Mouse (Mus musculus) frontal cortex, postnatal 10 days (tissue): ENCODE results near the gene Rps6ka4.

Experiments used
- DNase-seq, 2 experiments: peaks; one replicate each; pipeline ENCODE4 v3.0.0; 2022; ENCODE audit warnings: low spot score in 2 of 2, mixed read lengths in 1 of 2

Gene Rps6ka4

DNA sequence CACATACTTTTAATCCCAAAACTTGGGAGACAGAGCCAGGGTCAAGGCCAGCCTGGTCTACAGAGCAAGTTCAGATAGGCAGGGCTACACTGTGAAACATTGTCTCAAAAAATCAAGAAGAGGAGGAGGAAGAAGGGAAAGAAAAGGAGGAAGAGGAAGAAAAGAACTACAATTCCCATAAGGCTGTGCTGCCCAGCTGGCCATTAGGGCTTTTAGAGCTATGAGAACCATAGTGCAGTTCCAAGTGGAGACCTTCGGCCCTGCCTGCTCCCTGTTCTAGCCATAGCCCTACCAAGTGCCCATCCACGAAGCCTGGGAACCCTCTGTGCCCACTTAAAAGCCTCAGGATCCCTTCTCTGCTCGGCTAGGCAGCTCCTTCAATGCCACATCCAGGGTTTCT, 11.1 kb upstream of the Rps6ka4 start:
- DNase-seq: no peak

- DNase-seq: no peak
Measured at GRCm38 (mm10) chr19:6849506-6850068, 9.2 kb upstream of the Rps6ka4 start.

DNA sequence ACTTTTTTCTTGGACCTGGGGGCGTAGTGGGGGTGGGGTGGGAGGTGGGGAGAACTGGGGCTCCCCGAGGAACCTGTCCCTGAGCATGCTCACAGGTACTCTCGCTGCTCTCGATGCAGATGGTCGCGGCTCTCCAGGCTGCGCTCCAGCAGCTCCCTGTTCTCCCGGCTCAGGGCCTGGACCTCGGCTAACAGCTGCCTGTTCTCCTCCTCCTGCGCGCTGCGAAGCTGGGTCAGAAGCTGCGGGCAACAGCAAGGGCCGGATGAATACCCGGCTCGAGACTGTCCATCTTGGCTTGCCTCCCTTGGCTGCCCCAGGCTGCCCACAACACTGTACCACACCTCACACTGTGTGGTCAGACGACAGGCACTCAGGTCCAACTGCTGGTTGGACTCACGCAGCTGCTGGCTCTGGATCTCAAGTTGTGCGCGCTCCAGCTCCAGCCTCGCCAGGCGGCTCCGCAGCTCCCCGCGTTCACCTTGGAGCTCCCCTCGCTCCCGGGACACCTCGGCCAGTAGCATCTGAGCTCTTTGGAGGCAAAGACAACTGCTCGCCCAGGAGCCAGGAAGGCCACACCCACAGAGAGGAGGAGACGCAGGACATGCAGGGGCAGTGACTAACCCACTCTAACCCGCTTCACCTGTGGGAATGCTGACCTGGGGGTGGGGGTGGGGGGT, 7.5 kb upstream of the Rps6ka4 start:
- no peak for DNase-seq

GRCm38 (mm10) chr19:6846050-6846449, 5.6 kb upstream of the Rps6ka4 start:
- DNase-seq: no peak

DNA sequence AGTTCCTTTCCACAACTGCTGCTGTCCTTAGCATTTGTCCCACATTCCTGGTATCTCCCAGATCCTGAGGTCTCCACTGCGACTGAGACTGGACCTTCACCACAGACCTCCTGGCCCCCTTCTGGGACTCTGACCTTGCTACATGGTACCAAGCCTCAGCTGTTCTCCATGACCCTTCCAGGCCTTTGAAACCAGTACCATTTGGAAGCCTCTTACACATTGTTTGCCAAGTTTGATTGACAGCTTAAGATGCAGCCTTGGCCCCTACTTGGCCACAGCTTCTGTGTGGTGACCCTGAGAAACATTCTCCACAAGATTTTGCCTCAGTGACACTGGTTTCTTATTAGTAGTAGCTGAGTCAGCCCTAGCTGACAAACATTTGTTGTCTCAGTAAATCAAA, 1.9 kb upstream of the Rps6ka4 start:
- DNase-seq: no peak

DNA sequence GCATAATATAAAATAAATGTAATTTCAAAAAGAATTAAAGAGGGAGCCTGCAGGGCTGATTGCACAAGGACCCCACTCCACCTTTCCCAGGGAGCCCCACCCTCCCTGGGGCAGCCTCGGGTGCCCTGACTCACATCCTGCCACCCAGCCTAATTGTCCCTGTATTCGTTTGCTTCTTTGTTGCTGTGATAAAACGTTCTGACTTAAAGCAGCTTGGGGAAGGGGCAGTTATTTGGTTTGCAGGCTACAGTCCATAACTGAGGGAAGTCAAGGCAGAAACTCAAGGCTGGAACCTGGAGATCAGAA, 809 bp upstream of the Rps6ka4 start:
- no peak for DNase-seq

DNA sequence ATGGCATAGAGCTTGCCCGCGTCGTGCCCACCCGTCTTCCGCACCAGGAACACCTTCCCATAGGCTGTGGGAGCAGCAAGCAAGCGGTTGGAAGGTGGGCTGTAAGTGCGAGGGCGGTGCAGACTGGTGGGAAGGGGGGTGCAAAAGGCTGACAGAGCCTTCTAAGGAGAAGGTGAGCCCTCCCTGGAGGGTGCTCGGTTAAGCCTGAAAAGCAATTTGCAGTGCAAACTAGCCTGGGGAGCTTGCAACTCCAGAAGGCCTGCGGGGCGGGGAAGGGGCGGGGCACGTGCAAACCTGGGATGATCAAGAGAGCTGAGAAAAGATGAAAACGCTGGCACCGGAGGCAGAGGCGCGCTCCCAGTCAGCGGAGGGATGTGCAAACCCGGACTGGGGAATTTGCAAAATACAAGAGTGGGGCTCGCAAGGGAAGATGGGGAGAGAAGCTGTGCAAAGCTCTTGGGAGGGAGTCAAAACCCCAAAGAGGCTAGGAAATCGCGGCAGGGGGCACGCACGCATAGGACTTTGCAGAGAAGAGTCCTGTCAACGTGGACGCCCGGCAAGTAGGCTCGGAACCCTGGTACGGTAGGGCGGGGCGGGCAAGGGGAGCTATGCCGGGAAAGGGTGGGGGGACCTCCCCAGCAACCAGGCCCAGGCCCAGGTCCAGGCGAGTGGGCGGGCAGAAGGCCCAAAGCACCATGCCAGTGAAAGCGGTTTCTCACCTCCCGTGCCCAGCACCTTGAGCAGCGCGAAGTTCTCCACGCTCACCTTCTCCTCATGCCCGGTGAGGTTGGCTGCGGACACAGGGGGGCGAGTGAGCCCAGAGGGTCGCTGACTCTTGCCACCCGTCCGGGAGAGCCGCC, 591 bp downstream of the Rps6ka4 start:
- DNase-seq: peak; percentile 42 to 53

GRCm38 (mm10) chr19:6832363-6832762, 8.1 kb downstream of the Rps6ka4 start:
- DNase-seq: no peak

GRCm38 (mm10) chr19:6831331-6831730, 9.1 kb downstream of the Rps6ka4 start:
- DNase-seq: no peak

DNA sequence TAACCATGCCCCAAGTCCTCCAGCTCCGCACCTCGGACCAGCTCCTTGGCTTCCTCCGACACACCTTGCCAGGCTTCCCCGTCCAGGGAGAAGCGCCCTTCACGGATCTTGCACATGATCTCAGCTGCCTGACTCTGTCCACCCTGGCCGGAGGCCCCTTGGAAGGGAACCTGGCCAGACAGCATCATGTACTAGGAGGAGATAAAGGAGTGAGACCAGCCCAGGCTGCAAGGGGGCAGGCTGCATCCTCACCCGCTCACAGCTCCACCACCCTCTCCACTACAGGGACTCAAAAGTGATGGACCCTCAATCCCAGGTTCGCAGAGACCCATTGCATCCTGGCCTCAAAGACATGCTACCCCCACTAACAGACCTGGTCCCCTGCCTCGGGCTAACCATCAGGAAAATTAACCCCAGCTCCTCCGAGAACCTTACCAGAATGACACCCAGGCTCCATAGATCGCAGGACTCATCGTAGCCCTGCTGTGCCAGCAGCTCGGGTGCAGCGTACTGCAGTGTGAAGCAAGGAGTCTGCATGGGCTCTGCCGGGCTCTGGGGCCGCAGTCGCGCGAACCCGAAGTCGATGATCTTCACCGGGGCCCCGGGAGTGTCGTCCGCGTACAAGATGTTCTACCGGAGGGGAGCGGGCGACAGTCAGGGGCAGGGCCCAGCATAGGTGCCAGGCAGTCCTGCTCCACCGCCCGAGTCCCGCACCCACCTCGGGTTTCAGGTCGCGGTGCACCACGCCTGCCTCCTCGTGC, 9.7 kb downstream of the Rps6ka4 start:
- DNase-seq: no peak

DNA sequence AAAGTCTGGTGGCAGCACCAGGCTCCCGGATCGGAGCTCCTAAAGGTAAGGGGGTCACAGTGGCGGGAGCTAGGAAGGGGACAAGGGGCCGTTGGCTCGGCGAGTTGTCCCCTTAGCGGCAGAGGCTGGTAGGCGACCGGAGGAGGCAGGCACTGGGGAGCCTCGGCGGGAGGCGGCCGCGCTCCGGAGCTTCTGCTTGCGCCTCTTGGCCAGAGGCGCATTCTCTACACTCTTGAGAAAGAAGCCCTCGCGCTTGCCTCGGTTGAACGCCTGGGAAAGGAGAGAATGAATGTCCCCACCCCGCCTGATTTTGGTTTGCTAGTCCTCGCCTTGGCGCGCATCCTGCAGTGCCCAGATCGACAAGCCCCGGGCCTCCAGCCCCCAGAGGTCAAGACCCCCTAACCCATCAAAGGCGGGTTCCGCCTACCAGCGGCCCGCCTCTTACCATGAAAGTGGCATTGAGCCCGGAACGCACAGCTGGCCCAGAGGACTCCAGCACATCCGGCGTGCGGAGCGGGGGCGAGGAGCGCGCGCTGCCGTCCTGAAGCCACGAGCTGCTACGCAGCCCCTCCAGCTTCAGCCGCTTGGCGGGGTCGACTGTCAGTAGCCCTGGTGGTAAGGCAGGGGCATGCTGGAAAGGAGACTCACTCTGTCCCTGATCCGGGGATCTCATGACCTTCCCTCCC, 10.4 kb downstream of the Rps6ka4 start:
- no peak for DNase-seq

- DNase-seq: no peak
Measured at GRCm38 (mm10) chr19:6829069-6829468, 11.4 kb downstream of the Rps6ka4 start.

GRCm38 (mm10) chr19:6826601-6827000, 13.8 kb downstream of the Rps6ka4 start:
- no peak for DNase-seq

- DNase-seq: no peak
Measured at GRCm38 (mm10) chr19:6825384-6825783, 15.1 kb downstream of the Rps6ka4 start.

DNA sequence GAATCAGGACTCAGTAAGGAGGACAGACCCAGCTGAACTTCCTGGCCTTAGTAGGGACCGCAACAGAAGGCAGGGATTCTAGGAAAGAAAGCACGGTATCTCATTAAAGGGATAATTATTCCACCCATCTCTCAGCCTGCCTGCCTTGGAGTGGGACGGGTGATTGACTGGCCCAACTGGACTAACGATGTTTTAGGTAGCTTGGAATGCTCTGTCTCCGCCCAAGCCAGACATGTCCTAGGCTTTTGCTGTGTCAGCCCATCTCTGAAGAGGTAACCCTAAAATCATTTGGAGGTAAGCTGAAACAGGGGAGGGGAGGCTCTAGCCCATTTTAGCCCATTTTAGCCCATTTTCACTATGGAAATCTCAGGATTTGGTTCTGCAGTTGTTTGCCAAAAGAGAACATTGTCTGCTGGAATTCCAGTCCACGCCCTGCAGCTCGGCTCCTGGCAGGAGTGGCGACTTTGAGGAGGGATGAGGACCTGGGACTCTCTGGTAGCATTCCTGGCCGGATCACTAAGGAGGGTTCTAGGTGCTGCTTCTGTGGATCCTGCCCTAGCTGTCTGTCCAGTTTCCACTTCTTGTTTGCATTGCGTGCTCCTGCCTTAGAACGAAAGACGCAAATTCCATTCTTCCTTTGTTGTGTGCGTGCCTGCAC, 19.8 kb downstream of the Rps6ka4 start:
- DNase-seq: no peak

DNA sequence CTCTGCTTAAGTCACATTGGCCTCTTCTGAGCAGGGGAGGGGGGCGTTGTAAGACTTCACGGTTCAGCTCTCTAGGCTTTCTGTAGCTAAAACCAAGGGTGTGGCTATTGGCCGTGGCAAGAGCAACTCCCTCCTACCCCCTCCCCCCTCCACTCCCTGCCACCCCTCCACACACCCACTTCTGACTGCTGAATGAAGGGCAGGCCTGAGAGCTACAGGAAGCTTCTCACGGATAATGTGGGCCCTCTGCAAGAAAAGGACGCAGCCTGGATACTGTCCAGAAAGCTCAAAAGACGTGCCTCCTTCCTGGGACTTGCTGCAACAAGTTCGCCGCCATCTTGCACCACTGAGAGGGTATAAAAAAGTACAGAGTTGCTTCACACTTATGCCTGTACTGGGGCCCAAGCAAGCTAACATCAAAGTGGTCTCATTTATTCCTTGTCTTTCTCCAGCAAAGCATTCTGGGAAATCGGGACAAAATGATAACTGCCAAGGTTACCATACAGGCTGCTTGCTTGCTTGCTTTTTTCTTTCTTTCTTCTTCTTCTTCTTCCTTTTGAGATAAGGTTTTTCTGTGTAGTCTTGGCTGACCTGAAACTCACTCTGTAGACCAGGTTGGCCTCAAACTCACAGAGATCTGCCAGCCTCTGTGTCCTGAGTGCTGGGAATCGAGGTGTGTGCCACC, 21.2 kb downstream of the Rps6ka4 start:
- DNase-seq: no peak

GRCm38 (mm10) chr19:6814958-6815357, 25.5 kb downstream of the Rps6ka4 start:
- DNase-seq: no peak

DNA sequence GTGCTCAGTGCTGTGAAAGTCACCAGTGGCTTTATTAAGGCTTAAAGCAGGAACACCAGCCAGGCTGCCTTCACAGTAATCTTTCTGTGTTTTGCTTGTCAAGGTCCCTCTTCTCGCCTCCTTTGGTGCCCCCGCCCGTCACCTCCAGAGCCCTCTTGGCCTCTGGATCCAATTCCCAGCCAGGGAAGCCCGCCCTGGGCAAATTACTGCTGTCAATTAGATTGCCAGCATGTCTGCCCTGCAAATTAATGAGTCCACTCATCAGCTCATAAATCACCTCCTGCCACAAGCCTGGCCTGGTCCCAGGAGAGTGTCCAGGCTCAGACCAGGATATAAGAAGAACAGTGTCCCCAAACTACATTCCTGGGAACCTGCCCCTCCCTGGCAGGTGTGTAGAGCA, 26.1 kb downstream of the Rps6ka4 start:
- DNase-seq: no peak
